Mouse (Mus musculus): ENCODE data around the gene Mapkap1. TPM values are rescaled to one million over a fixed set of nuclear protein-coding genes. Genes with fewer than 3 reads are reported as not detected.

Gene Mapkap1
- polyA plus RNA-seq, 1 experiment from 2014 or later = 78.9 TPM

DNA sequence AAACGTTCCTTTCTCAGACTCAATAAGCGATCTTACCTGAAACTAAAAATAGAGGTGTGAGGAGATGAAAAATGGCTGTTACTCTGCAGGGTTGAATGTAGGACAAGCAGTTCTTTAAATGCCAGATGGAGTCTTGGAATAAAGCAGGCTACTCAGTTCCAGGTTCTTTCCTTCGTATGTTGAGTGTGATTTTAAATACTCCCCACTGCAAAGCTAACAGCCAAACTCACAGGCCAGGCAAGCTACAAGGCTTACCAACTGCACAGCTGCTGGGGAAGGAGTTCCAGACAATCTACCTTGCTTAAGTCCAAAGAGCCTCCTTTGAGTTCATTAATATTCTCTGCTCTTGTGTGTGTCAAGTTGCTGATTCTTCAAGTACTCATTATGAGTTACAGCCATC, 32.7 kb upstream of the Mapkap1 start:
- POLR2A ChIA-PET = interaction anchor here (0.7 kb wide), 2 partner anchors 191 to 547 kb away, joined by 4 to 5 read pairs; no protein-coding TSS in a partner anchor
- DNase-seq (ENCODE audit: low read depth, low spot score) (no peak), ATAC-seq (no peak)
- CTCF ChIA-PET = no interaction called here
- in situ Hi-C loops (cut with MboI; ENCODE audit: low pct_unique_long_range_greater_than_20kb) = loop anchor here (25.0 kb wide), 1 partner anchor 612 kb away; no protein-coding TSS in a partner anchor
- H3K27me3 ChIP-seq = no peaks in the 10 kb centered on the region
- no peak for TF ChIP-seq CTCF (IDR thresholded peaks at IDR 0.05)

DNA sequence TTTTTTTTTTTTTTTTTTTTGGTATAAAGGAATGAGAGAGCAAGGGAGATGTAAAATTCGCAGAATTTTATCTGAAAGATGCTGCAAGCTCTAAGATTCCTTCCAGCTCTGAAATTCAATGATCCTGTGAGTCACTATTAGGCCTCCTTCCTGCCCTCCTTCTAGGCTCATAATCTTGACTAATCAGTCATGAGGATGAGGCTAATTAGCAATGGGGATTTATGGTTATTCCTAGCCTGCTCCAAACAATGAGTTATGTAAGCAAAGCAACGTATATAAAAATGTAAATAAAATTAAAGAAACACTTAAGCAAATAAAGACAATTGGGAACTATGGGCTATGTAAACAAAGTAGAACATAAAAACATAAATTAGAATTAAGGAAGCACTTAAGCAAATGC, 32.2 kb upstream of the Mapkap1 start:
- no peak for ATAC-seq
- no peak for TF ChIP-seq CTCF (IDR thresholded peaks at IDR 0.05)
- POLR2A ChIA-PET = interaction anchor here (0.7 kb wide), 3 partner anchors 23 to 548 kb away, joined by 3 to 5 read pairs (median 4); no protein-coding TSS in a partner anchor
- no peaks in the 10 kb centered on the region for H3K27me3 ChIP-seq
- in situ Hi-C loops (cut with MboI; ENCODE audit: low pct_unique_long_range_greater_than_20kb) = loop anchor here (25.0 kb wide), 1 partner anchor 612 kb away; no protein-coding TSS in a partner anchor
- no peak for DNase-seq (ENCODE audit: low read depth, low spot score)
- CTCF ChIA-PET = no interaction called here

DNA sequence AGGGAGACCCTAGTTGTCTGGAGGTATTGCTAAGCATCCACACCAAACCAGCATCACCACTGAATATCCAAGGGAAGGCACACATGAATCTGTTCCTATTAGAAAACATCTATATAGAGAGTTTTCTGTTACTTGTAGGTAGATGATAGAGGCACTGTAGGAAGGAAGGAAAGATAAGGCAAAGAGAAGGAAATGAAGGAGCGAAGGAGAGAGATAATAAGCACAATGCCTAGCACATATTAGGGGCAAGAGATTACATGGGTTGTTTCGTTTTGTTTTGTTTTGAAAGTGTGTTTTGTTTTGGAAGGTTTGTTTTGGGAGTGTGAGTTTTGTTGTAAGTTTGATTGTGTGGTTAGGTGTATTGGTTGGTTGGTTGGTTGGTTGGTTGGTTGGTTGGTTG, 27.6 kb upstream of the Mapkap1 start:
- POLR2A ChIA-PET = no interaction called here
- ATAC-seq (no peak), DNase-seq (ENCODE audit: low read depth, low spot score) (no peak)
- CTCF ChIA-PET = no interaction called here
- H3K27me3 ChIP-seq = no peaks in the 10 kb centered on the region
- in situ Hi-C loops (cut with MboI; ENCODE audit: low pct_unique_long_range_greater_than_20kb) = loop anchor here (25.0 kb wide), 1 partner anchor 258 kb away; no protein-coding TSS in a partner anchor
- no peak for TF ChIP-seq CTCF (IDR thresholded peaks at IDR 0.05)

DNA sequence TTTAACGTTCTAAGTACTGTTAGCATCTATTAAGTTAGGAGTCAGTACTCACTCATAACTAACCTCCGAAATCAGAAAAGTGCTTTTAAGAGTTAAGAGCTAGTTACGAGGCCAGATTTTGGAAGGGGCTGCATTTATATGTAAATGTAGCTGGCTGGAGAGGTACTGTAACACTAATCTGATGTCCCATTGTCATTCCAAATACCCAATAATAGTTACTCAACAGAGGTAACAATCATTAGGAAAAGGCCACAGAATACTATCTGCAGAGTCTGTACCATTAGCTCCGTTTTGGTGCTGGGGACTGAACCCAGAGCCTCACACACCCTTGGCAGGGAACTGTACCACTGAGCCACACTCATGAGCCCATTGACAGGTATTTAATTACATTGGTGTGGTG, 7.0 kb upstream of the Mapkap1 start:
- TF ChIP-seq CTCF (IDR thresholded peaks at IDR 0.05) = no peak
- H3K27me3 ChIP-seq = no peaks in the 10 kb centered on the region
- DNase-seq (ENCODE audit: low read depth, low spot score) (no peak), ATAC-seq (no peak)
- in situ Hi-C loops (cut with MboI; ENCODE audit: low pct_unique_long_range_greater_than_20kb) = loop anchor here (25.0 kb wide), 1 partner anchor 238 kb away; no protein-coding TSS in a partner anchor
- ChIA-PET CTCF (no interaction called here), POLR2A (interaction anchor here (0.5 kb wide), 1 partner anchor 16 kb away, joined by 4 read pairs; no protein-coding TSS in a partner anchor)

DNA sequence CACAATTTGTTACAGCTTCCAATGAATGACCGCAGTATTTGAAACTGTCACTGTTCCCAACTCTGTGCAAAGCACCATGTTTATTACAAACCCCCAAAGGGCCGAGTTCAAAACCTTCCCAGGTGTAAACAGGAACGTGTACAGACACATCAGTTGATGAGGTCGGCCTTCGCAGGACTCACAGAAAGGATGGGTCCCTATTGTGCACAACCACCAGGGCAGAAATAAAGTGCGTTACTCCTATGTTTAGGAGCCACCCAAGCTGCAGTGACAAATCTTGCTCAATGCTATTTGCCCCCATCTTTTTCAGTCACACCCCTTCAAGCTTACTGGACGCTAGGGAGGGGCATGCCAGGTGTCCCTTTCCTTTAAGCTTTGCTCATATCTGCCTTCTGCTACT, 1.0 kb downstream of the Mapkap1 start:
- TF ChIP-seq CTCF (IDR thresholded peaks at IDR 0.05) = no peak
- in situ Hi-C loops (cut with MboI; ENCODE audit: low pct_unique_long_range_greater_than_20kb) = no loop called here
- ATAC-seq (no peak), DNase-seq (ENCODE audit: low read depth, low spot score) (no peak)
- CTCF ChIA-PET = no interaction called here
- POLR2A ChIA-PET = interaction anchor here (0.6 to 1.2 kb wide), 4 partner anchors 26 to 175 kb away, joined by 3 read pairs; partner anchors contain the start of gene Pbx3
- no peaks in the 10 kb centered on the region for H3K27me3 ChIP-seq

DNA sequence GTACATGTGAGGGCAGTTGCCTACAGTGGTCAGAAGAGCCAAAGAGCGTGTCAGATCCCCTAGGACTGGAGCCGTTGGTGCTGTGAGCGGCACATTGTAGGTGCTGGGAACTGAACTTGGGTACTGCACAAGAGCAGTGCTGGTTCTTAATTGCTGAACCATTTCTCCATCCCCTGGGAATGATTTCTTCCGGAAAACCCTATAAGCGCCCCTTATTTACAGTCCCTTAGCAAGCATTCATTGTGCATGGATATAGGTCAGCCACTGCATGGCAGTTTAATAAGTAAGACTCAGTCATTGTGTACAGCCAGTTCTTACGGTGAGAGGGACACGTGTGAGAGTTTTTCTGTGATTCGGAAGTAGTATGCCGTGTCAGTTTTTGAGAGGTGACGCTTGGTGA, 1.8 kb downstream of the Mapkap1 start:
- in situ Hi-C loops (cut with MboI; ENCODE audit: low pct_unique_long_range_greater_than_20kb) = no loop called here
- H3K27me3 ChIP-seq = no peaks in the 10 kb centered on the region
- no peak for DNase-seq (ENCODE audit: low read depth, low spot score)
- no peak for ATAC-seq
- ChIA-PET CTCF (no interaction called here), POLR2A (interaction anchor here (1.0 to 1.2 kb wide), 2 partner anchors 26 to 158 kb away, joined by 3 read pairs; no protein-coding TSS in a partner anchor)
- no peak for TF ChIP-seq CTCF (IDR thresholded peaks at IDR 0.05)

DNA sequence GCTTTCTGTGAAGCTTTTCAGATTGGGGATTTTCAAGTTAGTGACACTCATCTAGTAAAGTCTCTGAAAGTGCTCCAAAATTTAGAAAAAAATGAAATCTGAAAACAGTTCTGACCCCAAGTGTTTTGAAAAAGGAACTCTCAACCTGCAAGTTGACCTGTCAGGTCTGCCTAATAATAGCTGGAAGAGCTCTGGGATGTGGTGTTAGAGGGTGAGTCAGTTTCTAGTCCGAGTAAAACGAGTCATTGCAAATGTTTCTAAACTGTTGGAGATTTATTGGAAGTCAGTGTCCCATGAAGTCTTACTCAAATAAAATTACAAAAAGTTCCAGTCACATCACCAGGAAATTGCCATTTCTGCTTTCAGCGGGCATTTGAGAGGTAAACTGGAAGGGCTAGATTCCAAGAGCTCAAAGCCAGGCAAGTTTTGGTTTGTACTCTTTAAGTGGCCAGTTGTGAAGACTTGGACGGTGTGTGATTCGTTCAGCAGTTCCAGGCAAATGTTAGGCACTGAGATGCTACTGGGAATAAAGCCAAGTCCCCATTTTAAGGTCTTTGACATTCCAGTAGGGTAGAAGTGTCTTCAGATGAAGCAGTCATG, 3.3 kb downstream of the Mapkap1 start:
- H3K27me3 ChIP-seq = no peaks in the 10 kb centered on the region
- in situ Hi-C loops (cut with MboI; ENCODE audit: low pct_unique_long_range_greater_than_20kb) = no loop called here
- ChIA-PET POLR2A (interaction anchor here (0.7 to 1.3 kb wide), 2 partner anchors 11 to 160 kb away, joined by 3 to 6 read pairs; no protein-coding TSS in a partner anchor), CTCF (interaction anchor here (2.6 kb wide), 1 partner anchor 15 kb away, joined by 7 read pairs; no protein-coding TSS in a partner anchor)
- peak; percentile 55 for DNase-seq (ENCODE audit: low read depth, low spot score)
- no peak for TF ChIP-seq CTCF (IDR thresholded peaks at IDR 0.05)
- ATAC-seq = peak; percentile 12

DNA sequence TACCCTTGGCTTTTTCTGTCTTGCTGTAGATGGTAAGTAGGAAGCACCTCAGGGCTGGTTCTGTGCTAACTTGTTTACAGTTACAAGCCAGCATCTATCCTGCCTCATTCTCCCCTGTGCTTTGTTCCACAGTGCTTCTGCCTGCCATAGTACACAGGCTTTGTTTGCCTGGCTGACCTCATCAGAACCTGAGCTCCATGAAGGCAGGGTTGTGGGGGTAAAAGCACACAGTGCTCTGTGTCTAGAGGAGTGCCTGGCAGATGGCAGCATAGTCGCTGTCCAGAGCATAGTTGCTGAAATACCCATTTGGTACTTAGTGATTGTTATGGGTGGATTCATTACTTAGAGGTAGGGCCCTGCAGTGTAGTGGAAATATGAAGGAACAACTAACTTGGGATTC, 13.7 kb downstream of the Mapkap1 start:
- H3K27me3 ChIP-seq = no peaks in the 10 kb centered on the region
- TF ChIP-seq CTCF (IDR thresholded peaks at IDR 0.05) = no peak
- ChIA-PET POLR2A (no interaction called here), CTCF (no interaction called here)
- DNase-seq (ENCODE audit: low read depth, low spot score) (no peak), ATAC-seq (no peak)
- in situ Hi-C loops (cut with MboI; ENCODE audit: low pct_unique_long_range_greater_than_20kb) = no loop called here

DNA sequence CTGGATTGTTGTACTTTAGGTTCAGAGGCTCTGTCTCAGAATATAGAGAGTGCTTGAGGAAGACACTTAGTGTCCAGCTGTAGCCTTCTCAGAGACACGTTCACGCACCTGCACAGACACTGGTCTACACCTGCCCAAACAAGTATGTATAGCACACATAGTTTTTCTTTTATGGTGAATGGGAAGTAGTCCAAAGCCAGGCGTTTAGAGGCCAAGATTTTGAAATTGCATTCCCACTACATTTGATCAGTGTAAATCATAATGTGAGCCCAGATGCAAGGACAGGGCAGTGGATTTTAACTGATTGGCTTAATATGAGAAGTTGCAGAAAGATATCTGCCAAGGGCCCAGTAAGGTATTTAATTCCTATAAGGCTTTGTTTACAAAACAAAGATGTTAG, 17.6 kb downstream of the Mapkap1 start:
- in situ Hi-C loops (cut with MboI; ENCODE audit: low pct_unique_long_range_greater_than_20kb) = no loop called here
- no peak for TF ChIP-seq CTCF (IDR thresholded peaks at IDR 0.05)
- CTCF ChIA-PET = interaction anchor here (2.2 kb wide), 1 partner anchor 14 kb away, joined by 7 read pairs; no protein-coding TSS in a partner anchor
- POLR2A ChIA-PET = no interaction called here
- DNase-seq (ENCODE audit: low read depth, low spot score) (no peak), ATAC-seq (no peak)
- no peaks in the 10 kb centered on the region for H3K27me3 ChIP-seq

DNA sequence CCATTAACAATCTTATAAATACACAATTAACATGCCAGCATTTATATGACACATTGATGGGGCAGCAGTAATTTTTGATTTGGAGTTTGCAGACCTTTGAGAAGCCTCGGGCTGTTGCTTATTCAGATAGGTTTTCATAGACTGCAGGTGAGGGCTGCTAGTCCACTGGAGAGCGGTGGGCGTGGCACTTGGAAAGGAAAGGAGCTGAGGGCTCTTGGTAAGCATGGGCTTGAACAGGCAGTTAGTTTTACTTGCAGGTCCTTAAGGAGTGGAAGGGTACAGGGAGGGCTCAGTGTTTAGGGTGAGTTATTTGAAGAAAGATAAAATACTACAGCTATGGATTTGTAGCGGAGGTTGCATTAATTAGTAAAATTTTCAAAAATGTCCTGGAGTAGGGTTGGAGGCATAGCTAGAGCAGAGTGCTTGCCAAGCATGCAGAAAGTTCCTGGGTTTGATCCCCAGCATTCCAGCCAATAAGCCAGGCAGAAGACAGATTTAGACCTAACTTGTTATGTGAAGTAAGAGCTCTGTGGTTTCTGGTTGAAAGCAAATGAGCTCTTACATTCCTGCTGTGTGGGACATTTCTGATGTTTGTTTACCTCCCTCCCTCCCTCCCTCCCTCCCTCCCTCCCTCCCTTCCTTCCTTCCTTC, 19.1 kb downstream of the Mapkap1 start:
- H3K27me3 ChIP-seq = no peaks in the 10 kb centered on the region
- CTCF ChIA-PET = interaction anchor here (2.2 kb wide), 1 partner anchor 16 kb away, joined by 7 read pairs; no protein-coding TSS in a partner anchor
- ATAC-seq (peak; percentile 85), DNase-seq (ENCODE audit: low read depth, low spot score) (peak; percentile 66)
- no peak for TF ChIP-seq CTCF (IDR thresholded peaks at IDR 0.05)
- in situ Hi-C loops (cut with MboI; ENCODE audit: low pct_unique_long_range_greater_than_20kb) = no loop called here
- POLR2A ChIA-PET = interaction anchor here (0.6 kb wide), 2 partner anchors 16 to 53 kb away, joined by 3 to 6 read pairs; partner anchors contain the start of gene Pbx3

DNA sequence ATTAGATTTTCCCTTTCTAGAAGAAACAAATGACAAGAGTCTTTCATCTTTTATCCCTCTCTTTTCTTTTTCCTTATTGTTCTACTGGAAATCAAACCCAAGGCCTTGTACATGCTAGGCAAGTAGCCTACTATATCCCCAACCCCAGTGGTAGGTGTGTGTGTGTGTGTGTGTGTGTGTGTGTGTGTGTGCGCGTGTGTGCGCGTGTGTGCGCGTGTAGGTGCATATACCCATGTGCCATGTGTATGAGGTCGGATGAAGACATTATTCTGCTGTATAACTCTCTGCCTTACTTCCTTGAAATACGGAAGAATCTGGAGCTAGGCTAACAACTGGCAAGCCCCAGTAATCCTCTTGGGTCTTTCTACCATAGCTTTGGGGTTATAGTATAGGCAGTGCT, 24.1 kb downstream of the Mapkap1 start:
- ATAC-seq (no peak), DNase-seq (ENCODE audit: low read depth, low spot score) (no peak)
- H3K27me3 ChIP-seq = no peaks in the 10 kb centered on the region
- in situ Hi-C loops (cut with MboI; ENCODE audit: low pct_unique_long_range_greater_than_20kb) = no loop called here
- ChIA-PET POLR2A (no interaction called here), CTCF (interaction anchor here (1.0 to 2.0 kb wide), 2 partner anchors 8 to 13 kb away, joined by 3 to 4 read pairs; no protein-coding TSS in a partner anchor)
- TF ChIP-seq CTCF (IDR thresholded peaks at IDR 0.05) = no peak
